Mouse (Mus musculus) intestine, postnatal 0 days (tissue): ENCODE results near the gene Rplp2. TPM values are rescaled to one million over a fixed set of nuclear protein-coding genes. Genes with fewer than 3 reads are reported as not detected.
A peak's percentile ranks its signal among the peaks of the same experiment; 100 is the strongest.

Experiments used
- ATAC-seq: fragments of 200-750 bp; cut with Nextera tagmentation; 2 replicates; pipeline ENCODE4 v1.8.0; 2017; ENCODE audit warnings: mild to moderate bottlenecking, moderate TSS enrichment, moderate library complexity
- H3K27ac ChIP-seq: fragments of 300-500 bp; sonication (generic); 2 replicates; pipeline ENCODE4 v1.5.1; 2014; ENCODE audit warnings: mild to moderate bottlenecking, low read depth, low read length, moderate library complexity
- H3K27me3 ChIP-seq: fragments of 300-500 bp; sonication (generic); replicated peaks from 2 replicates; pipeline ENCODE4 v1.6.1; 2014; ENCODE audit warnings: low read length, mixed read lengths; ENCODE audit not compliant: control insufficient read depth, insufficient read depth
- H3K36me3 ChIP-seq: fragments of 300-500 bp; sonication (generic); 2 replicates; pipeline ENCODE4 v1.6.1; 2014; ENCODE audit warnings: mild to moderate bottlenecking, moderate library complexity; ENCODE audit not compliant: control insufficient read depth, insufficient read depth
- H3K4me1 ChIP-seq: fragments of 300-500 bp; sonication (generic); replicated peaks from 2 replicates; pipeline ENCODE4 v1.6.1; 2014; ENCODE audit warnings: antibody characterized with exemption, low read length, mixed read lengths; ENCODE audit not compliant: control insufficient read depth, insufficient read depth
- H3K4me2 ChIP-seq: fragments of 300-500 bp; sonication (generic); replicated peaks from 2 replicates; pipeline ENCODE4 v1.6.1; 2014; ENCODE audit warnings: low read depth, mild to moderate bottlenecking, moderate library complexity
- H3K4me3 ChIP-seq: fragments of 300-500 bp; sonication (generic); 2 replicates; pipeline ENCODE4 v1.5.1; 2014; ENCODE audit warnings: low read depth, low read length
- H3K9ac ChIP-seq: fragments of 300-500 bp; sonication (generic); 2 replicates; pipeline ENCODE4 v1.6.1; 2014; ENCODE audit warnings: mild to moderate bottlenecking, low read depth, low read length
- H3K9me3 ChIP-seq: fragments of 300-500 bp; sonication (generic); 2 replicates; pipeline ENCODE4 v1.6.1; 2016; ENCODE audit warnings: mixed run types; ENCODE audit not compliant: control insufficient read depth
- CTCF ChIP-seq: sonication (generic); IDR thresholded peaks from 2 replicates; pipeline ENCODE4 v1.5.1; 2016; ENCODE audit warnings: low read depth, mild to moderate bottlenecking, control low read depth, antibody characterized with exemption, moderate library complexity
- WGBS: fragments of 180-500 bp; shearing (Covaris S2); extraction: QIAGEN DNeasy Blood & Tissue Kit; methylation state at CpG from one replicate; pipeline ENCODE4 v1.1.7; 2014; 5-methylcytosine and 5-hydroxymethylcytosine counted together
- polyA plus RNA-seq: library from polyadenylated mRNA; unstranded; fragments of >200 nt; fragmentation: Nextera tagmentation; extraction: Ambion mirVana; gene quantifications from 2 replicates; pipeline ENCODE4 v1.2.1, GENCODE M21; 2015

The Rplp2 gene
- polyA plus RNA-seq, 1 experiment from 2014 or later = 968 TPM

- H3K27ac ChIP-seq = no peak overlapping the region
- 86% methylated on average over 1 of the region's 1 CpGs for WGBS
- peaks cover 31% of the 10 kb centered on the region for H3K36me3 ChIP-seq
- H3K4me3 ChIP-seq = no peak overlapping the region
- no peak for TF ChIP-seq CTCF
- peaks cover 22% of the 10 kb centered on the region for H3K4me1 ChIP-seq
- H3K9me3 ChIP-seq = no peaks in the 10 kb centered on the region
- H3K27me3 ChIP-seq = no peaks in the 10 kb centered on the region
- H3K4me2 ChIP-seq = no peak overlapping the region
- ATAC-seq = no peak
- no peak overlapping the region for H3K9ac ChIP-seq
Measured at GRCm38 (mm10) chr7:141471236-141471635, 24.1 kb downstream of the Rplp2 start.

GRCm38 (mm10) chr7:141472226-141472625 lies 25.1 kb downstream of the Rplp2 start:
- Histone ChIP-seq H3K27ac (no peak overlapping the region; the same call in 1 of the 2 replicates), H3K27me3 (no peaks in the 10 kb centered on the region), H3K9me3 (no peaks in the 10 kb centered on the region), H3K4me1 (peaks cover 23% of the 10 kb centered on the region), H3K36me3 (peaks cover 31% of the 10 kb centered on the region), H3K4me3 (no peak overlapping the region), H3K9ac (no peak overlapping the region), H3K4me2 (no peak overlapping the region)
- no peak for TF ChIP-seq CTCF
- no peak for ATAC-seq
- WGBS = 68% methylated on average over 6 of the region's 6 CpGs

GRCm38 (mm10) chr7:141472763-141473162 lies 25.6 kb downstream of the Rplp2 start:
- no peak for ATAC-seq
- 82% methylated on average over 6 of the region's 6 CpGs for WGBS
- Histone ChIP-seq H3K4me1 (peaks cover 23% of the 10 kb centered on the region), H3K27me3 (no peaks in the 10 kb centered on the region), H3K9ac (no peak overlapping the region), H3K4me3 (no peak overlapping the region), H3K4me2 (no peak overlapping the region), H3K36me3 (peaks cover 31% of the 10 kb centered on the region), H3K27ac (no peak overlapping the region), H3K9me3 (no peaks in the 10 kb centered on the region)
- no peak for TF ChIP-seq CTCF

DNA sequence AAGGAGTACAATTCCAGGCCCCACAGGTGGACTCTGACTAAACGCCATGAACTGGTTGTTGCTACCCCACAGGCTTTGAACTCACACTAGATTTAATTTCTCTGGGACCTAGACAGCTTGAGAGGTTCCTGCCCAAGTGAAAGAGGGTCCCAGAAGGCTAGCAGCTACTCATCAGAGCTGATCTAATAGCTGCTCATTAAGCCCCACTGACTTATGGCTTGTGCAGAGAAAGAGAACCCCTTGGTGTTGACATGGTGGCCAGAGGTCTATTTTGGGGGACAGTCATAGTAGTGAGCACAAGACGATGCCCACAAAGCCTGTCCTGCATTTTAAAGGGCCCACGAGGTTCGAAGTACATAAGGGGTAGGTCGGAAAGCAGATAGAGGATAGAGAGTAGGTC lies 27.0 kb downstream of the Rplp2 start:
- Histone ChIP-seq H3K27ac (no peak overlapping the region), H3K9me3 (no peaks in the 10 kb centered on the region), H3K27me3 (no peaks in the 10 kb centered on the region), H3K4me3 (peak overlapping the region; percentile 62), H3K9ac (peak overlapping the region; percentile 59), H3K36me3 (peaks cover 31% of the 10 kb centered on the region), H3K4me2 (peak overlapping the region; percentile 98), H3K4me1 (peaks cover 14% of the 10 kb centered on the region)
- WGBS = 6% methylated on average over 5 of the region's 5 CpGs
- ATAC-seq = no peak
- TF ChIP-seq CTCF = no peak

GRCm38 (mm10) chr7:141475011-141475804 lies 28.0 kb downstream of the Rplp2 start, which contains the start of the genes Polr2l and Tspan4:
TSS of gene Polr2l (minus strand) at chr7:141475132.
TSS of gene Tspan4 (plus strand) at chr7:141475240.
- under 1% methylated on average over 87 of the region's 87 CpGs for WGBS
- peak; percentile 71 for ATAC-seq
- Histone ChIP-seq H3K9me3 (no peaks in the 10 kb centered on the region), H3K27ac (peak within 1 kb of the TSS; percentile 87), H3K27me3 (no peaks in the 10 kb centered on the region), H3K4me2 (peak within 1 kb of the TSS; percentile 98), H3K36me3 (peaks cover 22% of the 10 kb centered on the region), H3K9ac (peak within 1 kb of the TSS; percentile 59), H3K4me3 (peak within 1 kb of the TSS; percentile 62), H3K4me1 (peaks cover 10% of the 10 kb centered on the region; the same call in 1 of the 2 replicates)
- TF ChIP-seq CTCF = peak; percentile 36

GRCm38 (mm10) chr7:141475805-141476158 lies 28.6 kb downstream of the Rplp2 start:
- Histone ChIP-seq H3K4me1 (peaks cover 10% of the 10 kb centered on the region; the same call in 1 of the 2 replicates), H3K27ac (peak overlapping the region; percentile 87), H3K4me2 (peak overlapping the region; percentile 98), H3K36me3 (peaks cover 17% of the 10 kb centered on the region), H3K9ac (peak overlapping the region; percentile 59), H3K27me3 (no peaks in the 10 kb centered on the region), H3K9me3 (no peaks in the 10 kb centered on the region), H3K4me3 (peak overlapping the region; percentile 62)
- no peak for TF ChIP-seq CTCF
- no peak; the same call in 1 of the 2 replicates for ATAC-seq
- 3% methylated on average over 12 of the region's 12 CpGs for WGBS
